Mouse (Mus musculus) cerebellum, postnatal 25 days (tissue): ENCODE measurements around the gene Isl2.

Source experiments
- DNase-seq, 2 experiments: peaks; one replicate each; pipeline ENCODE4 v3.0.0; 2021; ENCODE audit warnings: mixed read lengths in 2 of 2

The Isl2 gene

GRCm38 (mm10) chr9:55538377-55538776 lies at the start of gene Isl2:
TSS of gene Isl2 (plus strand) at chr9:55538672.
- DNase-seq, result peak in 1 of 2 experiments; percentile 42

GRCm38 (mm10) chr9:55507922-55508321 lies 30.6 kb upstream of the Isl2 start:
- no peak for DNase-seq

- no peak for DNase-seq
These were observed 29.8 kb upstream of the Isl2 start for GRCm38 (mm10) chr9:55508701-55509100.

- DNase-seq, result no peak
These were observed 28.7 kb upstream of the Isl2 start for GRCm38 (mm10) chr9:55509731-55510130.

GRCm38 (mm10) chr9:55510651-55511235 lies 27.7 kb upstream of the Isl2 start:
- peak in 1 of 2 experiments; percentile 22 for DNase-seq

GRCm38 (mm10) chr9:55511521-55511993 lies 26.9 kb upstream of the Isl2 start:
- DNase-seq, result no peak

GRCm38 (mm10) chr9:55512027-55512543 lies 26.4 kb upstream of the Isl2 start, which contains the start of gene Etfa:
TSS of gene Etfa (minus strand) at chr9:55512243.
- peak; percentile 92 to 96 for DNase-seq

- DNase-seq, result no peak
These were observed 12.8 kb upstream of the Isl2 start for GRCm38 (mm10) chr9:55525716-55526115.

GRCm38 (mm10) chr9:55535907-55536306 lies 2.6 kb upstream of the Isl2 start:
- peak; percentile 34 to 75 for DNase-seq

GRCm38 (mm10) chr9:55539006-55539405 lies 534 bp downstream of the Isl2 start:
- no peak for DNase-seq

- DNase-seq, result peak; percentile 25 to 45
These were observed 1.4 kb downstream of the Isl2 start for GRCm38 (mm10) chr9:55539661-55540390.

GRCm38 (mm10) chr9:55540391-55540770 lies 1.9 kb downstream of the Isl2 start:
- peak in 1 of 2 experiments; percentile 51 for DNase-seq

- DNase-seq, result peak in 1 of 2 experiments; percentile 35
These were observed 2.4 kb downstream of the Isl2 start for GRCm38 (mm10) chr9:55540888-55541287.

- peak; percentile 34 to 58 for DNase-seq
These were observed 3.4 kb downstream of the Isl2 start for GRCm38 (mm10) chr9:55541681-55542365.

GRCm38 (mm10) chr9:55542366-55543325 lies 4.2 kb downstream of the Isl2 start:
- peak in 1 of 2 experiments; percentile 35 for DNase-seq

GRCm38 (mm10) chr9:55543336-55543702 lies 4.8 kb downstream of the Isl2 start:
- no peak for DNase-seq

GRCm38 (mm10) chr9:55543703-55544401 lies 5.4 kb downstream of the Isl2 start:
- peak; percentile 52 to 81 for DNase-seq

- DNase-seq, result peak; percentile 41 to 71
These were observed 6.5 kb downstream of the Isl2 start for GRCm38 (mm10) chr9:55544861-55545555.

GRCm38 (mm10) chr9:55545556-55546175 lies 7.2 kb downstream of the Isl2 start:
- no peak for DNase-seq
